Comparison of ENCODE assay signal across 7 mouse cellular contexts in the genomic region with DNA sequence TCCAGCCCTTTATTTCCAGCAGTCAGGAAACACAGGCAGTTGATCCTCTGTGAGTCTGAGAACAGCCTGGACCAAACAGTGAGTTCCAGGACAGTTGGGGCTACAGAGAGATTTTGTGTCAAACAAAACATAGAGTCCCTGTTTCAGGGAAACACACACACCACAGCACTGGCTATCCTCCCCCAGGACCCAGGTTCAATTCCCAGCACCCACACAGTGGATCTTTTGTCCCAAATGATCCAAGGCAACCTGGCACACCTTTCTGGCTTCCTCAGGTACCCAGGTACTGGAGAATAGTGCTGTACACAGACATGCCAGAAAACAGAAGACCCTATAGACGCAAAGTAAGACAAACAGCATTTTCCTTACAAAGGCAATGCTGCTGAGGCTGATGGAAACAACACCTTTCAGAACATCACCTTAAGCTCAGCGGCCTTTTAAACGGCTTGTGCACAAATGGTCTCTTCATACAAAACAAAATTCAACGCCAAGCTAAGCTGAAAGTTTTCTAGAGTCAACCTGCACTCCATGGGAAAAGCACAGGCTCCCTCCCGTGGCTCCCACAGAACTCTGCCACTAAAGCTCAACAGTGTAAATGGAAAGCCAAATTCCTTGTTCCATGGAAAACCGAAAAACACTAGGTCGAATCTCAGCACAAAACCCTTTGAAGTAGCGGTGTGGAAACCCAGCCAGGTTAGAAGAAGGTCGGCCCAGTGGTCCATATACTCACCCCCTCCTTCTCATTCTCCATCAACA. TPM values are rescaled to one million over a fixed set of nuclear protein-coding genes. Genes with fewer than 3 reads are reported as not detected.
A peak's percentile ranks its signal among the peaks of the same experiment; 100 is the strongest.
DNase-seq lines count a peak whose midpoint lies in the region; ATAC-seq and TF ChIP-seq lines count a peak whose summit lies in the region.

No protein-coding gene starts in this region.

- peak overlapping the region; percentile 90 for H3K4me3 ChIP-seq in neural tube, embryonic 11.5 days (ENCODE audit: low read depth, low read length)
- peak overlapping the region; percentile 91 for H3K4me3 ChIP-seq in forebrain, embryonic 11.5 days (ENCODE audit: low read depth, low read length)
- peak overlapping the region; percentile 88 for H3K4me3 ChIP-seq in limb, embryonic 14.5 days (replicated peaks; ENCODE audit: low read length)
- H3K4me3 ChIP-seq in stomach, embryonic 15.5 days (replicated peaks): peak overlapping the region; percentile 86

- no peak for ATAC-seq in neural tube, embryonic 11.5 days (ENCODE audit: insufficient read depth, low FRiP score, low TSS enrichment)
- ATAC-seq in forebrain, embryonic 11.5 days (replicated peaks; ENCODE audit: low FRiP score): no peak
- ATAC-seq in limb, embryonic 14.5 days (ENCODE audit: low FRiP score, low read depth): no peak
- no peak for ATAC-seq in stomach, embryonic 15.5 days (ENCODE audit: insufficient read depth, low FRiP score, low read depth)

- H3K4me2 ChIP-seq in neural tube, embryonic 11.5 days (ENCODE audit: low read depth): peak overlapping the region; percentile 78
- peak overlapping the region; percentile 67 for H3K4me2 ChIP-seq in forebrain, embryonic 11.5 days (ENCODE audit: low read depth, low read length, severe bottlenecking)
- peak overlapping the region; percentile 79 for H3K4me2 ChIP-seq in limb, embryonic 14.5 days (replicated peaks; ENCODE audit: low read depth, low read length, severe bottlenecking)
- peak overlapping the region; percentile 86 for H3K4me2 ChIP-seq in stomach, embryonic 15.5 days

- no peak overlapping the region for H3K27ac ChIP-seq in neural tube, embryonic 11.5 days (ENCODE audit: low read depth, low read length)
- no peak overlapping the region for H3K27ac ChIP-seq in forebrain, embryonic 11.5 days (ENCODE audit: low read depth, low read length)
- peak overlapping the region; percentile 95 for H3K27ac ChIP-seq in limb, embryonic 14.5 days (replicated peaks; ENCODE audit: low read depth, low read length)
- peak overlapping the region; percentile 97 for H3K27ac ChIP-seq in stomach, embryonic 15.5 days

- H3K9me3 ChIP-seq in neural tube, embryonic 11.5 days (ENCODE audit: control insufficient read depth, low read length): no peaks in the 10 kb centered on the region
- no peaks in the 10 kb centered on the region for H3K9me3 ChIP-seq in forebrain, embryonic 11.5 days (ENCODE audit: control insufficient read depth, low read length)
- no peaks in the 10 kb centered on the region for H3K9me3 ChIP-seq in limb, embryonic 14.5 days (ENCODE audit: control insufficient read depth, low read length)
- no peaks in the 10 kb centered on the region for H3K9me3 ChIP-seq in stomach, embryonic 15.5 days

- no peaks in the 10 kb centered on the region for H3K27me3 ChIP-seq in neural tube, embryonic 11.5 days (ENCODE audit: control insufficient read depth, insufficient read depth, low read length)
- H3K27me3 ChIP-seq in forebrain, embryonic 11.5 days (ENCODE audit: control insufficient read depth, insufficient read depth, low read length): no peaks in the 10 kb centered on the region
- no peaks in the 10 kb centered on the region for H3K27me3 ChIP-seq in limb, embryonic 14.5 days (ENCODE audit: control insufficient read depth, insufficient read depth, low read length)
- H3K27me3 ChIP-seq in stomach, embryonic 15.5 days (replicated peaks): no peaks in the 10 kb centered on the region

- H3K4me1 ChIP-seq in neural tube, embryonic 11.5 days (ENCODE audit: control insufficient read depth, insufficient read depth, low read length): peaks cover 12% of the 10 kb centered on the region
- peaks cover 4% of the 10 kb centered on the region for H3K4me1 ChIP-seq in forebrain, embryonic 11.5 days (replicated peaks; ENCODE audit: control insufficient read depth, insufficient read depth, low read length)
- peaks cover 16% of the 10 kb centered on the region for H3K4me1 ChIP-seq in limb, embryonic 14.5 days (ENCODE audit: control insufficient read depth, insufficient read depth, low read length)
- peaks cover 30% of the 10 kb centered on the region for H3K4me1 ChIP-seq in stomach, embryonic 15.5 days

- WGBS in neural tube, embryonic 11.5 days: 32% methylated on average over 9 of the region's 9 CpGs
- 33% methylated on average over 9 of the region's 9 CpGs for WGBS in forebrain, embryonic 11.5 days
- WGBS in limb, embryonic 14.5 days: 27% methylated on average over 9 of the region's 9 CpGs
- 23% methylated on average over 9 of the region's 9 CpGs for whole genome bisulfite sequencing in stomach, embryonic 15.5 days

- peaks cover 22% of the 10 kb centered on the region for H3K36me3 ChIP-seq in neural tube, embryonic 11.5 days (ENCODE audit: control insufficient read depth, insufficient read depth, low read length)
- H3K36me3 ChIP-seq in forebrain, embryonic 11.5 days (ENCODE audit: control insufficient read depth, insufficient read depth, low read length): peaks cover 22% of the 10 kb centered on the region; the same call in 1 of the 2 replicates
- peaks cover 47% of the 10 kb centered on the region for H3K36me3 ChIP-seq in limb, embryonic 14.5 days (ENCODE audit: control insufficient read depth, insufficient read depth, low read length)
- peaks cover 39% of the 10 kb centered on the region for H3K36me3 ChIP-seq in stomach, embryonic 15.5 days

- no peak for TF ChIP-seq POLR2A in limb, embryonic 14.5 days (IDR thresholded peaks at IDR 0.05; ENCODE audit: borderline replicate concordance, extremely low read depth, insufficient read depth, insufficient read length)

- DNase-seq in neural tube, embryonic 11.5 days (ENCODE audit: low spot score): no peak
- no peak for DNase-seq in neural tube, embryonic 10.5 days (ENCODE audit: extremely low spot score, low spot score)
- no peak for DNase-seq in forebrain, embryonic 11.5 days (ENCODE audit: low spot score)
- no peak for DNase-seq in limb, embryonic 14.5 days (ENCODE audit: low spot score)
- no peak for DNase-seq in cerebellum, adult 9-10 months
- DNase-seq in embryo, embryonic 11 days: no peak

- peak overlapping the region; percentile 91 for H3K9ac ChIP-seq in neural tube, embryonic 11.5 days (ENCODE audit: low read length)
- peak overlapping the region; percentile 71 for H3K9ac ChIP-seq in forebrain, embryonic 11.5 days (ENCODE audit: low read length)
- peak overlapping the region; percentile 84 for H3K9ac ChIP-seq in limb, embryonic 14.5 days (ENCODE audit: low read depth, low read length, severe bottlenecking)
- peak overlapping the region; percentile 75 for H3K9ac ChIP-seq in stomach, embryonic 15.5 days

RNA-seq across cellular contexts. Expression of a gene that starts 1.4 kb away (rescaled TPM):
- 82.4 and 84.6 TPM in 2 replicates for polyA plus RNA-seq in neural tube, embryonic 11.5 days (2014; fragmentation: Nextera tagmentation; extraction: Ambion mirVana)
- 79.2 and 95.7 TPM in 2 replicates for polyA plus RNA-seq in forebrain, embryonic 11.5 days (2014; fragmentation: Nextera tagmentation; extraction: Ambion mirVana)
- 211 and 240 TPM in 2 replicates for polyA plus RNA-seq in limb, embryonic 14.5 days (2012; rRNA removed)
- 84.7 and 87.1 TPM in 2 replicates for polyA plus RNA-seq in limb, embryonic 14.5 days (2014; fragmentation: Nextera tagmentation; extraction: Ambion mirVana)
- polyA plus RNA-seq in stomach, embryonic 15.5 days (2015; fragmentation: Nextera tagmentation; extraction: Ambion mirVana): 89.8 and 91.4 TPM in 2 replicates

RNA-seq across cellular contexts. Expression of a gene that starts 7.5 kb away (rescaled TPM):
- 18.0 and 19.4 TPM in 2 replicates for polyA plus RNA-seq in neural tube, embryonic 11.5 days (2014; fragmentation: Nextera tagmentation; extraction: Ambion mirVana)
- polyA plus RNA-seq in forebrain, embryonic 11.5 days (2014; fragmentation: Nextera tagmentation; extraction: Ambion mirVana): 21.9 and 22.3 TPM in 2 replicates
- 75.7 and 101 TPM in 2 replicates for polyA plus RNA-seq in limb, embryonic 14.5 days (2012; rRNA removed)
- 30.7 and 33.4 TPM in 2 replicates for polyA plus RNA-seq in limb, embryonic 14.5 days (2014; fragmentation: Nextera tagmentation; extraction: Ambion mirVana)
- polyA plus RNA-seq in stomach, embryonic 15.5 days (2015; fragmentation: Nextera tagmentation; extraction: Ambion mirVana): 33.8 and 34.1 TPM in 2 replicates

RNA-seq across cellular contexts. Expression of a gene that starts 9.4 kb away (rescaled TPM):
- polyA plus RNA-seq in neural tube, embryonic 11.5 days (2014; fragmentation: Nextera tagmentation; extraction: Ambion mirVana): 30.6 TPM in 2 replicates
- 33.2 and 33.7 TPM in 2 replicates for polyA plus RNA-seq in forebrain, embryonic 11.5 days (2014; fragmentation: Nextera tagmentation; extraction: Ambion mirVana)
- 36.8 and 52.0 TPM in 2 replicates for polyA plus RNA-seq in limb, embryonic 14.5 days (2012; rRNA removed)
- polyA plus RNA-seq in limb, embryonic 14.5 days (2014; fragmentation: Nextera tagmentation; extraction: Ambion mirVana): 18.5 and 20.3 TPM in 2 replicates
- 26.2 and 28.6 TPM in 2 replicates for polyA plus RNA-seq in stomach, embryonic 15.5 days (2015; fragmentation: Nextera tagmentation; extraction: Ambion mirVana)

RNA-seq across cellular contexts. Expression of a gene that starts 29.3 kb away (rescaled TPM):
- 2.1 and 2.2 TPM in 2 replicates for polyA plus RNA-seq in neural tube, embryonic 11.5 days (2014; fragmentation: Nextera tagmentation; extraction: Ambion mirVana)
- 2.1 and 2.3 TPM in 2 replicates for polyA plus RNA-seq in forebrain, embryonic 11.5 days (2014; fragmentation: Nextera tagmentation; extraction: Ambion mirVana)
- 0.14 and 0.15 TPM in 2 replicates for polyA plus RNA-seq in limb, embryonic 14.5 days (2012; rRNA removed)
- not detected in 2 replicates for polyA plus RNA-seq in limb, embryonic 14.5 days (2014; fragmentation: Nextera tagmentation; extraction: Ambion mirVana)
- polyA plus RNA-seq in stomach, embryonic 15.5 days (2015; fragmentation: Nextera tagmentation; extraction: Ambion mirVana): 0.27 and 0.45 TPM in 2 replicates

RNA-seq across cellular contexts. Expression of a gene that starts 45.6 kb away (rescaled TPM):
- polyA plus RNA-seq in neural tube, embryonic 11.5 days (2014; fragmentation: Nextera tagmentation; extraction: Ambion mirVana): 59.7 and 63.1 TPM in 2 replicates
- polyA plus RNA-seq in forebrain, embryonic 11.5 days (2014; fragmentation: Nextera tagmentation; extraction: Ambion mirVana): 56.8 and 68.3 TPM in 2 replicates
- polyA plus RNA-seq in limb, embryonic 14.5 days (2012; rRNA removed): 82.6 and 169 TPM in 2 replicates
- polyA plus RNA-seq in limb, embryonic 14.5 days (2014; fragmentation: Nextera tagmentation; extraction: Ambion mirVana): 81.2 and 86.2 TPM in 2 replicates
- 63.8 and 68.5 TPM in 2 replicates for polyA plus RNA-seq in stomach, embryonic 15.5 days (2015; fragmentation: Nextera tagmentation; extraction: Ambion mirVana)

Comparison
In these comparisons a context has a peak if more than half of its experiments do, and no peak if none do; other contexts are left out.
1. H3K27ac ChIP-seq: peak in limb, embryonic 14.5 days (single experiment) and stomach, embryonic 15.5 days (single experiment); none in neural tube, embryonic 11.5 days (single experiment) and forebrain, embryonic 11.5 days (single experiment).
2. Peak in every context shown above with its lines, with median percentiles within 50 percentile points of each other: H3K4me2 ChIP-seq, H3K4me3 ChIP-seq and H3K9ac ChIP-seq.